Mouse (Mus musculus) neural tube, embryonic 15.5 days (tissue): Measurements from ENCODE around the gene Rhbdf2. TPM values are rescaled to one million over a fixed set of nuclear protein-coding genes. Genes with fewer than 3 reads are reported as not detected.
"Not testable (repeated sequence)": the region's sequence is repeated elsewhere in the genome, so short reads cannot be mapped to it uniquely, and the experiment has no call there.

Experiments used
- ATAC-seq: fragments of 200-750 bp; cut with Nextera tagmentation; 2 replicates; pipeline ENCODE4 v1.8.0; 2017; ENCODE audit warnings: mild to moderate bottlenecking, moderate TSS enrichment, moderate library complexity; ENCODE audit not compliant: low FRiP score
- H3K27ac ChIP-seq: fragments of 300-500 bp; sonication (generic); replicated peaks from 2 replicates; pipeline ENCODE4 v1.5.1; 2015; ENCODE audit warnings: mild to moderate bottlenecking, inconsistent platforms
- H3K27me3 ChIP-seq: fragments of 300-500 bp; sonication (generic); replicated peaks from 2 replicates; pipeline ENCODE4 v1.6.1; 2015; ENCODE audit warnings: inconsistent platforms
- H3K36me3 ChIP-seq: fragments of 300-500 bp; sonication (generic); 2 replicates; pipeline ENCODE4 v1.6.1; 2015; ENCODE audit warnings: inconsistent platforms
- H3K4me1 ChIP-seq: fragments of 300-500 bp; sonication (generic); 2 replicates; pipeline ENCODE4 v1.6.1; 2015; ENCODE audit warnings: inconsistent platforms
- H3K4me2 ChIP-seq: fragments of 300-500 bp; sonication (generic); 2 replicates; pipeline ENCODE4 v1.6.1; 2015; ENCODE audit warnings: inconsistent platforms, mild to moderate bottlenecking, moderate library complexity
- H3K4me3 ChIP-seq: fragments of 300-500 bp; sonication (generic); replicated peaks from 2 replicates; pipeline ENCODE4 v1.5.1; 2015; ENCODE audit warnings: mild to moderate bottlenecking, inconsistent platforms
- H3K9ac ChIP-seq: fragments of 300-500 bp; sonication (generic); replicated peaks from 2 replicates; pipeline ENCODE4 v1.6.1; 2015; ENCODE audit warnings: mild to moderate bottlenecking, inconsistent platforms
- H3K9me3 ChIP-seq: fragments of 300-500 bp; sonication (generic); replicated peaks from 2 replicates; pipeline ENCODE4 v1.6.1; 2016; ENCODE audit warnings: inconsistent platforms
- WGBS: fragments of 180-500 bp; shearing (Covaris S2); methylation state at CpG from one replicate; pipeline ENCODE4 v1.1.7; 2015; ENCODE audit warnings: mixed read lengths; 5-methylcytosine and 5-hydroxymethylcytosine counted together
- polyA plus RNA-seq: library from polyadenylated mRNA; unstranded; fragments of >200 nt; fragmentation: Nextera tagmentation; extraction: Ambion mirVana; gene quantifications from 2 replicates; pipeline ENCODE4 v1.2.1, GENCODE M21; 2015

Gene Rhbdf2
- polyA plus RNA-seq = 1.4 and 4.0 TPM in 2 replicates

GRCm38 (mm10) chr11:116626299-116627071 is at the start of gene Rhbdf2:
TSS of gene Rhbdf2 (minus strand) at chr11:116627019.
- H3K4me3 ChIP-seq = no peak within 1 kb of the TSS
- peaks cover 30% of the 10 kb centered on the region for H3K27me3 ChIP-seq
- no peak for ATAC-seq
- peaks cover 21% of the 10 kb centered on the region for H3K4me1 ChIP-seq
- H3K9ac ChIP-seq = no peak within 1 kb of the TSS
- 77% methylated on average over 10 of the region's 10 CpGs for WGBS
- no peaks in the 10 kb centered on the region for H3K9me3 ChIP-seq
- no peak within 1 kb of the TSS for H3K27ac ChIP-seq
- H3K36me3 ChIP-seq = no peaks in the 10 kb centered on the region
- H3K4me2 ChIP-seq = no peak within 1 kb of the TSS

- Histone ChIP-seq H3K4me1 (peaks cover 29% of the 10 kb centered on the region), H3K27ac (no peak overlapping the region), H3K9me3 (no peaks in the 10 kb centered on the region), H3K36me3 (peaks cover 64% of the 10 kb centered on the region), H3K9ac (no peak overlapping the region), H3K4me3 (no peak overlapping the region), H3K27me3 (no peaks in the 10 kb centered on the region), H3K4me2 (no peak overlapping the region)
- ATAC-seq = no peak
- WGBS = 91% methylated on average over 14 of the region's 14 CpGs
These were observed 49.6 kb upstream of the Rhbdf2 start for GRCm38 (mm10) chr11:116676175-116676976.

- ATAC-seq, H3K27me3 ChIP-seq, H3K9ac ChIP-seq, H3K4me2 ChIP-seq, H3K4me3 ChIP-seq, H3K9me3 ChIP-seq, H3K27ac ChIP-seq: not testable (repeated sequence)
- Histone ChIP-seq H3K4me1 (peaks cover 37% of the 10 kb centered on the region), H3K36me3 (peaks cover 64% of the 10 kb centered on the region)
- WGBS = 86% methylated on average over 6 of the region's 6 CpGs
These were observed 48.6 kb upstream of the Rhbdf2 start for GRCm38 (mm10) chr11:116675429-116675828.

- Histone ChIP-seq H3K4me3 (no peak overlapping the region), H3K9me3 (no peaks in the 10 kb centered on the region), H3K36me3 (peaks cover 64% of the 10 kb centered on the region), H3K9ac (no peak overlapping the region), H3K27ac (no peak overlapping the region), H3K4me1 (peaks cover 42% of the 10 kb centered on the region), H3K27me3 (no peaks in the 10 kb centered on the region), H3K4me2 (no peak overlapping the region)
- no peak for ATAC-seq
- 68% methylated on average over 7 of the region's 7 CpGs for WGBS
These were observed 48.0 kb upstream of the Rhbdf2 start for GRCm38 (mm10) chr11:116674616-116675379.

GRCm38 (mm10) chr11:116673410-116673809 is 46.6 kb upstream of the Rhbdf2 start:
- no peak for ATAC-seq
- H3K4me2 ChIP-seq = peak overlapping the region; percentile 92
- H3K4me1 ChIP-seq = peaks cover 49% of the 10 kb centered on the region
- H3K4me3 ChIP-seq = no peak overlapping the region; the same call in 1 of the 2 replicates
- peaks cover 54% of the 10 kb centered on the region for H3K36me3 ChIP-seq
- H3K9ac ChIP-seq = peak overlapping the region; percentile 75; the same call in 1 of the 2 replicates
- no peak overlapping the region for H3K27ac ChIP-seq
- WGBS = 90% methylated on average over 2 of the region's 2 CpGs
- H3K9me3 ChIP-seq = no peaks in the 10 kb centered on the region
- no peaks in the 10 kb centered on the region for H3K27me3 ChIP-seq

GRCm38 (mm10) chr11:116672595-116672994 is 45.8 kb upstream of the Rhbdf2 start:
- peaks cover 48% of the 10 kb centered on the region for H3K36me3 ChIP-seq
- peak overlapping the region; percentile 75 for H3K4me3 ChIP-seq
- no peak overlapping the region for H3K27ac ChIP-seq
- no peaks in the 10 kb centered on the region for H3K9me3 ChIP-seq
- H3K4me2 ChIP-seq = peak overlapping the region; percentile 92
- H3K27me3 ChIP-seq = no peaks in the 10 kb centered on the region
- ATAC-seq = no peak
- WGBS = 24% methylated on average over 7 of the region's 7 CpGs
- peaks cover 49% of the 10 kb centered on the region for H3K4me1 ChIP-seq
- peak overlapping the region; percentile 75 for H3K9ac ChIP-seq

- H3K4me1 ChIP-seq = peaks cover 49% of the 10 kb centered on the region
These were observed 45.1 kb upstream of the Rhbdf2 start for GRCm38 (mm10) chr11:116671845-116672434.

GRCm38 (mm10) chr11:116671112-116671844 is 44.5 kb upstream of the Rhbdf2 start:
- peaks cover 49% of the 10 kb centered on the region for H3K4me1 ChIP-seq
- 2% methylated on average over 45 of the region's 45 CpGs for WGBS
- H3K4me2 ChIP-seq = peak overlapping the region; percentile 92
- H3K36me3 ChIP-seq = peaks cover 35% of the 10 kb centered on the region
- H3K9ac ChIP-seq = peak overlapping the region; percentile 75
- H3K9me3 ChIP-seq = no peaks in the 10 kb centered on the region
- peak overlapping the region; percentile 69 for H3K27ac ChIP-seq
- H3K27me3 ChIP-seq = no peaks in the 10 kb centered on the region
- ATAC-seq = peak; percentile 87
- peak overlapping the region; percentile 75 for H3K4me3 ChIP-seq

More at GRCm38 (mm10) chr11:116671845-116672434, 45.1 kb upstream of the Rhbdf2 start:
- Histone ChIP-seq H3K27me3 (no peaks in the 10 kb centered on the region), H3K36me3 (peaks cover 41% of the 10 kb centered on the region), H3K9me3 (no peaks in the 10 kb centered on the region), H3K4me3 (peak overlapping the region; percentile 75), H3K9ac (peak overlapping the region; percentile 75), H3K27ac (peak overlapping the region; percentile 69), H3K4me2 (peak overlapping the region; percentile 92)
- ATAC-seq = peak; percentile 24; the same call in 1 of the 2 replicates
- under 1% methylated on average over 24 of the region's 24 CpGs for WGBS

GRCm38 (mm10) chr11:116670386-116670785 is 43.6 kb upstream of the Rhbdf2 start:
- Histone ChIP-seq H3K27me3 (no peaks in the 10 kb centered on the region), H3K9ac (no peak overlapping the region), H3K27ac (0 out of 2 replicates have a peak overlapping the region, but pooled peaks have one; percentile 38), H3K4me1 (peaks cover 49% of the 10 kb centered on the region), H3K9me3 (no peaks in the 10 kb centered on the region), H3K4me2 (peak overlapping the region; percentile 92), H3K36me3 (peaks cover 27% of the 10 kb centered on the region), H3K4me3 (peak overlapping the region; percentile 75; the same call in 1 of the 2 replicates)
- ATAC-seq = no peak
- WGBS = 84% methylated on average over 7 of the region's 7 CpGs

- no peak for ATAC-seq
- peaks cover 21% of the 10 kb centered on the region for H3K36me3 ChIP-seq
- H3K4me2 ChIP-seq = peak overlapping the region; percentile 36
- H3K27ac ChIP-seq = peak overlapping the region; percentile 23; the same call in 1 of the 2 replicates
- H3K27me3 ChIP-seq = no peaks in the 10 kb centered on the region
- peaks cover 48% of the 10 kb centered on the region for H3K4me1 ChIP-seq
- no peak overlapping the region for H3K4me3 ChIP-seq
- no peak overlapping the region for H3K9ac ChIP-seq
- no peaks in the 10 kb centered on the region for H3K9me3 ChIP-seq
- WGBS = 31% methylated on average over 13 of the region's 13 CpGs
These were observed 43.1 kb upstream of the Rhbdf2 start for GRCm38 (mm10) chr11:116669787-116670365.
